Mouse (Mus musculus) brain, embryonic 18.5 days (tissue): ENCODE measurements at regions not wholly inside any gene's neighbourhood (a gene's known extent, or its start where the extent isn't known, plus 50 kb on each side); places are given as distances from the start of the nearest gene placed in this dataset.
A peak's percentile ranks its signal among the peaks of the same experiment; 100 is the strongest.

Experiments
- DNase-seq: peaks from one replicate; pipeline ENCODE4 v3.0.0-alpha.2; 2012; ENCODE audit warnings: low read depth, low spot score

DNA sequence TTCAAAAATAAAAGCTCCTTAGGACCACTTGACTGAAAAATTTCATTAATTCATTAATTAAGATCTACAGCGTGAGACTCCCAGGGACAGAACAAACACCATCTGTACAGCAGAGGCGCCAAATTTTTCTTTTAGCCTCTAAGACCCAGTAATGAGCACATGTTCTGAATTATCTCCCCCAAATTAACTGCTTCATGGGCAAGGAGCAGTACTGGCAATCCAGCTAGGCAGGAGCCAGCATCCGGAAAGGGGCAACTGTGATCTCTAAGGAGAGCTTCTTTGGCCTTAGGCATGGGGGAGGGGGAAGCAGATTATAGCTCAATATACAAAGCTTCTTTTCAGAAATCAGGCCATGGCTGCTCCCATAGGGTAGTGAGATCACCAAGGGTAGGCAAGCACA is 278.2 kb upstream of the Castor2 start:
- no peak for DNase-seq

- DNase-seq: no peak
These were observed 284.0 kb upstream of the Castor2 start for GRCm38 (mm10) chr5:133815462-133815861.

- no peak for DNase-seq
These were observed 285.1 kb upstream of the Castor2 start for GRCm38 (mm10) chr5:133814436-133814835.

DNA sequence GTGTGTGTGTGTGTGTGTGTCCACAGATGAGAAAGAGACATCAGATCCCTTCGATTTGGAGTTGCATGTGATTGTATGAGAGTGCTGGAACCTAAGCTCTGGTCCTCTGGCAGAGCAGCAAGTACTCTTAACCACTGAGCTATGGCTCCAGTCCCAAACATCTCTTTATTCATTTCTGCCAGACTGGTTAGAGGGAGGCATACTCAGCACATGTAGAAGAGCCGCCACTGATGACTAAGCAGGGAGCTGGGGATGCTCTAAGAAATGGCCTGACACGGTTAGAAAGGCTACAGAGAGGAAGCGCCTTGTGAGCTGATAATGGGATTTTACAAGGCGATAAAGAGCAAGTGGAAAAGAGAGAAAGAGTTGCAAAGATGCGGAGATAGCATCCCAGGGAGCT is 287.3 kb upstream of the Castor2 start:
- no peak for DNase-seq

DNA sequence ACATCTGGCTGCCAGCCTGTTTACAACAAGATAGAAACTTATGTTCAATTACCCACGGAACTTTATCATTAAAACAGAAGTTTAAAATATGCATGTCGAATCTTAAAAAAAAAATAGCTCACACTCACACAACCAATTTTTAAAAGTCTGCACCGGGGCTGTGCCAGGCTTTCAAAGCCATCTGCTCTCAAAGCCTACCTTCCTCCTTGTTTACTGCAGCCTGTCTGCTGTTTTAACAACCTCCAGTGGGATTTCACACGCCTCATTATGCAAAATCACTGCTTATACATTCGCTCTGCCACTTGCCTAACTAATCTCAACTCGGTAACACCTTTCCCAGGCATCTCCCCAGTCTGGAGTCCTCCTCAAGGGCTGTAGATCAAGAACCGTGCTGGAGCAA is 292.6 kb upstream of the Castor2 start:
- DNase-seq: no peak

- DNase-seq: no peak
These were observed 297.5 kb upstream of the Castor2 start for GRCm38 (mm10) chr5:133802001-133802400.

GRCm38 (mm10) chr5:133795638-133796037 is 303.9 kb upstream of the Castor2 start:
- DNase-seq: peak; percentile 58

DNA sequence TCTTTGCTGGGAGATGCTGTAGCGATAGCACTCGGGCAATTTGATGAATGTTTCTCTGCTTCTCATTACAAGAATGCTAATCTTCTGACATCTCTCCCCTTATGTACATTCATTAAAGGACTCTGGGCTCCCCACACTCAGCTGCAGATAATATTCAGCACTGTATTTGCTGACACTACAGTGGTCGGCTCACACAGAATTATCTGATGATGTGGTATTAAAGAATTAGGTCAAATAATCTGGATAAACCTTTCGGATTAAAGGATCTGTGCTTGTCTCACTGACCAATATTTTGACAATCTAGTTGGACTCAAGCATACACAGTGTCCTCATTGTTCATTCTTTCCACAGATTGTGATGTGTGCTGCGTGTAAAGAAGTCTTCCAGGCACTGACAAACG is 308.8 kb upstream of the Castor2 start:
- DNase-seq: no peak

- DNase-seq: no peak
These were observed 311.5 kb upstream of the Castor2 start for GRCm38 (mm10) chr5:133788006-133788405.

DNA sequence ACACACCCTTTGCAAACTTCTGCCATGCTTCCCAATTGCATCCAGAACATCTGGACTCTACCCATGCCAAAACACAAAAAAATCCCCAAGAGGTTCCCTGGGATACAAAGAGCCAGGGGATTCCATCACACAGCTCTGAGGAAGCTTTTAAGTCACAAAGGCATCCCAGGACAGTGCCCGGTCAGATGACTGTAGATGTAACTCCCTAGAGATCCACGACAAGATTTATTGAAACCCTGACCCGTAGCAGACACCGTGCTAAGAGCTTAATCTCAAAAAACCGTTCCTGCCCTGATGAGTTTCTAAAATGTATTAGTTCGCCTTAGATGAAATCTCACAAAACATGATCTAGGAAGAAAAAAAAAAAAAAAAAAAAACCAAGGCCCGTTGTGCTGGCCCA is 312.0 kb upstream of the Castor2 start:
- no peak for DNase-seq

GRCm38 (mm10) chr5:133776591-133776990 is 322.9 kb upstream of the Castor2 start:
- DNase-seq: no peak

DNA sequence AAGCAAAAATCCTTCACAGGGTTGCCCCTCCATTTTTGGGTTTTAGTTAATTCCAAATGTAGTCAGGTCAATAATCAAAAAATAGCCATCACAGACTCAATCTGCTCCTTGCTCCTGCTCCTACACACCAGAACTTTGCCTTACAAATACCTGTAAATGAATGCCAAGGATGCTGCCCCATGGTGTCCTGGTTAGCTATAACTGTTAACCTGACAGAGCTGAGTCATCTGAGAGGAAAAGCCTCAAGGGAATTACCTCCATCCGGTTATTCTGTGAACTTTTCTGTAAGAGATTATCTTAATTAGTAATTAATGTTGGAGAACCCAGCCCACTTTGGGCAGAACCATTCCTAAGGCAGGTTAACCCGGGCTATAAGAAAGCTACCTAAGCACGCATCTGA is 325.4 kb upstream of the Castor2 start:
- DNase-seq: no peak

- DNase-seq: no peak
These were observed 330.7 kb upstream of the Castor2 start for GRCm38 (mm10) chr5:133768856-133769255.

GRCm38 (mm10) chr5:133757817-133758216 is 341.7 kb upstream of the Castor2 start:
- DNase-seq: no peak

- no peak for DNase-seq
These were observed 345.3 kb upstream of the Castor2 start for GRCm38 (mm10) chr5:133754180-133754579.

DNA sequence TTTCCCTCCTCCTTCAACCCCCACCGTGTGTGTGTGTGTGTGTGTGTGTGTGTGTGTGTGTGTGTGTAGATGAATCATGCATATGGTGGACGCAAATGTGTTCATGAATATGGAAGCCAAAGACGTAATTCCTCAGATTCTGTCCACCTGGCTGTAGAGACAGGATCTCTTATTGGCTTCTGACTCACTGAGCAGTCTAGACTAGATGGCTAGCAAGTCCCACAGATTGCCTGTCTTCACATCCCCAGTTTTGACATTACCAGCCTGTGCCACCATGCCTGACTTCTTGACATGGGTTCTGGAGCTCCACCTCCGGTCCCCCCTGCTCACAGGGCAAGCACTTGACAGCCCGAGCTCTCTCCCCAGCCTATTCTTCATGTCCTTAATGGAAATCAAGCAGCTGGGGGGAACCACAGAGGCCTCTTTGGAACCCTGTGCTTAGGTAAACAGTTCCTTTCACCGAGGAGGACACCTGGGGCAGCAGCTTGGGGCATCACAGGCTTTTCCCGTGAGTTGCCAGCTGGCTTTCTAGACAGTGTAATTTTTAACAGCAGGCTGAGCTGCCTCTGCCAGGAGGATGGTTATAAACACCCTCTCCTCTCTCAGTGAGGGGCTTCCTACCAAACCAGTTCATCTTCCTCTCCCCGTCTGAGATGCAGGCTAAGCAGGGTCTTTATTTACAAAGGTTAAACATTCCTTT is 345.9 kb upstream of the Castor2 start:
- no peak for DNase-seq

GRCm38 (mm10) chr5:133746960-133747359 is 352.6 kb upstream of the Castor2 start:
- no peak for DNase-seq

- DNase-seq: no peak
These were observed 353.1 kb upstream of the Castor2 start for GRCm38 (mm10) chr5:133746411-133746810.

DNA sequence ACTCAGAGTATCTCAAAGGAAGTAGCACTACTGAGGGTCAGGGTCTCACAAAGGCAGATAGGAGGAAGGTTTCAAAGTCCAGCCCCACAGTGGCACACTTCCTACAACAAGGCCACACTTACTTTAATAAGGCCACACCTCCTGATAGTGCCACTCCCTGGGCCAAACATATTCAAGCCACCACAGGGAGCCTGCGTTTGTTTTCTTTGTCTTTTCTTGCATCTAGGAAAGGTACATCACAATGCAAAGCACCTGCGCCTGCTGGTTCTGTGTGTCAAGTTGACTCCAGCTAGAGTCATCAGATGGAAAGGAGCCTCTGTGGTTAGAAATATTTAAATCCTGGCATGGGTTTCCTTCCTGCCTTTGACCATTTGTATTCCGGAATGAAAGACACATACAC is 355.4 kb upstream of the Castor2 start:
- no peak for DNase-seq

GRCm38 (mm10) chr5:133743606-133744005 is 355.9 kb upstream of the Castor2 start:
- no peak for DNase-seq

- DNase-seq: no peak
These were observed 367.6 kb upstream of the Castor2 start for GRCm38 (mm10) chr5:133731871-133732270.

- DNase-seq: peak; percentile 66
These were observed 381.1 kb upstream of the Castor2 start for GRCm38 (mm10) chr5:133718187-133719078.

- DNase-seq: no peak
These were observed 383.7 kb upstream of the Castor2 start for GRCm38 (mm10) chr5:133715830-133716229.
